Mouse (Mus musculus) myocyte (in vitro differentiated cells): ENCODE measurements around the gene Tcerg1l.

Experiments used
- SRF ChIP-seq: IDR thresholded peaks from one replicate; pipeline ENCODE4 v1.6.1; 2011; ENCODE audit warnings: low read depth; ENCODE audit not compliant: control insufficient read depth, insufficient read length
- TCF12 ChIP-seq: IDR thresholded peaks from one replicate; pipeline ENCODE4 v1.6.1; 2011; ENCODE audit warnings: mild to moderate bottlenecking, control low read depth; ENCODE audit not compliant: poor library complexity, insufficient read depth, severe bottlenecking

DNA sequence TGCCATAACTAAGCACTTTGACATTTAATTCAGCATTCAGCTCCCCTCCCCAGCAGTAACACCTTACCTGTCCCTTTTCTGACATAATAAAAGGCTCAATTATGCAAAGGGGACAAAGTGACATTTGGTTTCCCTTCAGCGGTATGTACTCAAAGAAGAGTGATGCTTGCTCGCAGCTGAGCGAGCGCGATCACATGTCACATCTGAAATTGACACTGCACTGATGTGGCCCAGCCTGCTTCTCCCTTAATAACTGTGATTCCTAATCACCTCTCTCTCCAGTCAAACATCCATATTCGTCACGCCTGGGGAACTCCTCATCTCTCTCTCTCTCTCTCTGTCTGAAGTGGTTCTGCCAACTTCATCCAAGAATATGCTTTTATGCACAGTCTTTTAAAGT, 126.2 kb downstream of the Tcerg1l start:
- TF ChIP-seq TCF12, result no peak
- no peak for TF ChIP-seq SRF
